Mouse (Mus musculus): ENCODE measurements around the gene Ppt2. TPM values are rescaled to one million over a fixed set of nuclear protein-coding genes. Genes with fewer than 3 reads are reported as not detected.

The Ppt2 gene
- polyA plus RNA-seq (2012; ENCODE audit: insufficient read depth, insufficient read length, missing spikeins), result 101 and 118 TPM in 2 replicates

DNA sequence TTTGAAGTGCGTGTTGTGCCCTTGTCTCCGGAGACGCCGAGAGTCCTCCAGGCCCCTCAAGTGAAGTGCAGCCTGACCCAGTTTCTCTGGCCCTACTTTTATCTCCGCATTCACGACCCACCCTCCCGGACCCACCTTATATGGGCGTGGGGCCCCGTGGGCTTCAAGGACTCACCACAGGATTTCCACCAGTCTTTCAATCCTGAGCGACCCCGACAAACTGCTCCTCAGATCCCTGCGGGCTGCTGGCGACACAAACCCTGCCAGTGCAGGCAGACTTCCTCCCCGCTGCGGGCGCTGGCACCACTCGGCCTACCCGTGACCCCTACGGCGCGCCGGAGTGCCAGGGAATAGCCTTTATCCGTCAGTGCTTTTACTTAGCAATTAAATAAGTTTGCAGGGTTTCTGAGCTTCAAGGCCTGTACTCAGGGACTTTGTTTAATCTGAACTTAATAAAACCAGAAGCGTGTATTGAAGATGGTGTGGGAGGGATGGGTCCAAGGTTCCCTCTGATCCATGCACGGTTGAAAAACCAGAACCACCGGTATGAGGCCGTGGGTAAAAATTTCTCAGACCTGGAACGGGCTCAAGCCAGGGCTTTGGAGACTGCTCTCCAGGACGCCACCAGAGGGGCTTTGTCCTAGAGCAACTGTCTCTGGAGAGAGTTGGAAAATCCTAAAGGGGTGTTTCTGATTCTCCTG is at the start of gene Ppt2:
TSS of gene Ppt2 (minus strand) at position 568 of the 701 bp plus-strand sequence.
- TF ChIP-seq CTCF (IDR thresholded peaks at IDR 0.05; ENCODE audit: low read depth, low read length) (no peak), POLR2A (IDR thresholded peaks at IDR 0.05; ENCODE audit: borderline replicate concordance, low read depth, low read length) (no peak)
- Histone ChIP-seq H3K27ac (ENCODE audit: insufficient read depth, low read depth, low read length) (peak within 1 kb of the TSS; percentile 96), H3K4me3 (ENCODE audit: insufficient read depth, low read length) (peak within 1 kb of the TSS; percentile 69), H3K4me1 (ENCODE audit: control insufficient read depth, insufficient read depth, low read length) (peaks cover 22% of the 10 kb centered on the region)

DNA sequence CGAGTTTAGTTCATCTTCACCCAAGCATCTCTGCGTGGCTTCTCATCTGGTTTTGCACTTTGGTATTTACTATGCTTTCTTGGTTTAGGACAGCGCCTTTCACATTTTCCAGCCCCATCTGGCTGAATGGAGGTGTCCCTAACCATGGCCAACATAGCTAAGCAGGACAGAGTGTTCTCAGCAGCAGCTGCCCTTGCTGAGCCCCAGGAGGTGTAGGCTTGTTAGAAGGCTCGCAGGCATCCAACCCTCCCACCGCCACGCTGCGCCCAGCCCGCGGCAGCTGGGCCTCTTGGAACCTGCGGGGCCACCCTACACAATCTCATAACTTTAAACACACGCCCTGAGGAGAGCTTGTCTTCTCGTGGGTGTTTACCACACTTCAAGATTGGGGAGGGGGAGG is 48.4 kb upstream of the Ppt2 start:
- no peak overlapping the region for H3K4me3 ChIP-seq (ENCODE audit: insufficient read depth, low read length)
- H3K27ac ChIP-seq (ENCODE audit: insufficient read depth, low read depth, low read length), result no peak overlapping the region
- H3K4me1 ChIP-seq (ENCODE audit: control insufficient read depth, insufficient read depth, low read length), result no peaks in the 10 kb centered on the region; the same call in 1 of the 2 replicates
- TF ChIP-seq POLR2A (IDR thresholded peaks at IDR 0.05; ENCODE audit: borderline replicate concordance, low read depth, low read length) (no peak), CTCF (IDR thresholded peaks at IDR 0.05; ENCODE audit: low read depth, low read length) (no peak)

GRCm38 (mm10) chr17:34676093-34676460 is 47.8 kb upstream of the Ppt2 start:
- Histone ChIP-seq H3K4me1 (ENCODE audit: control insufficient read depth, insufficient read depth, low read length) (no peaks in the 10 kb centered on the region; the same call in 1 of the 2 replicates), H3K4me3 (ENCODE audit: insufficient read depth, low read length) (no peak overlapping the region), H3K27ac (ENCODE audit: insufficient read depth, low read depth, low read length) (no peak overlapping the region)
- no peak for TF ChIP-seq CTCF (IDR thresholded peaks at IDR 0.05; ENCODE audit: low read depth, low read length)
- no peak for TF ChIP-seq POLR2A (IDR thresholded peaks at IDR 0.05; ENCODE audit: borderline replicate concordance, low read depth, low read length)

- H3K4me1 ChIP-seq (ENCODE audit: control insufficient read depth, insufficient read depth, low read length), result no peaks in the 10 kb centered on the region
- H3K4me3 ChIP-seq (ENCODE audit: insufficient read depth, low read length), result no peak overlapping the region
- TF ChIP-seq POLR2A (IDR thresholded peaks at IDR 0.05; ENCODE audit: borderline replicate concordance, low read depth, low read length), result no peak
- no peak for TF ChIP-seq CTCF (IDR thresholded peaks at IDR 0.05; ENCODE audit: low read depth, low read length)
- no peak overlapping the region for H3K27ac ChIP-seq (ENCODE audit: insufficient read depth, low read depth, low read length)
These were observed 47.1 kb upstream of the Ppt2 start for GRCm38 (mm10) chr17:34675205-34676092.

DNA sequence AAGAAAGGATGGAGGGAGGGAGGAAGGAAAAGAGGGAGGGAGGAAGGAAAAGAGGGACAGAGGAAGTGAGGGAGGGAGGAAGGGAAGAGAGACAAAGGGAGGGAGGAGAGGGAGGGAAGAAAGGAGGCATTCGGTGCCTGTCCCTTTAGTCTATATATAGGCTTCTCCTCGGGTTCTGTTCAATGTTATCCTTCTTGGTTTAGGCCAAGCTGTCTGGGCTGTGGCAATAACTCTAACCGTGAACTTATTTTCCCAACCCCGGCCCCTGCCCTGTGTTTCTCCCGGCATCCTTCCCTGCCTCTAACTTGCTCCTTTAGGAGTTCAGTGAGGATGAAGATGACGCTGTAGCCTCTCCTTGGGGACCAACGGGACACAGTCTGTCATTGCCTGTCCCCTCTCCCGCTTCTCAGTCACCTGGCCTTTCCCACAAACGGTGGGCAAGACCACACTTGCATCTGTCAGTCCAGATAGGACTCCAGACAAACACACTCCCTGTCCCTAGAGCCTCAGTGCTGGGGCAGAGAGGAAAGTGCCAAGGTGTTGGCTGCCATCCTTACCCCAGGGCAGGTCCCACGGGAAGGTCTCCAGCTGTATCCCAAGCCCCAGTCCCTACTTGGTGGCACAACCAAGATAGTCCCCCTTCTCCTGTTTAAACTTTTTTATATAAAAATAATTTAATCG is 46.4 kb upstream of the Ppt2 start:
- Histone ChIP-seq H3K4me1 (ENCODE audit: control insufficient read depth, insufficient read depth, low read length) (no peaks in the 10 kb centered on the region), H3K4me3 (ENCODE audit: insufficient read depth, low read length) (no peak overlapping the region), H3K27ac (ENCODE audit: insufficient read depth, low read depth, low read length) (no peak overlapping the region)
- TF ChIP-seq CTCF (IDR thresholded peaks at IDR 0.05; ENCODE audit: low read depth, low read length), result no peak
- no peak for TF ChIP-seq POLR2A (IDR thresholded peaks at IDR 0.05; ENCODE audit: borderline replicate concordance, low read depth, low read length)

- Histone ChIP-seq H3K4me1 (ENCODE audit: control insufficient read depth, insufficient read depth, low read length) (no peaks in the 10 kb centered on the region), H3K4me3 (ENCODE audit: insufficient read depth, low read length) (no peak overlapping the region), H3K27ac (ENCODE audit: insufficient read depth, low read depth, low read length) (no peak overlapping the region)
- TF ChIP-seq POLR2A (IDR thresholded peaks at IDR 0.05; ENCODE audit: borderline replicate concordance, low read depth, low read length) (no peak), CTCF (IDR thresholded peaks at IDR 0.05; ENCODE audit: low read depth, low read length) (no peak)
These were observed 44.8 kb upstream of the Ppt2 start for GRCm38 (mm10) chr17:34673139-34673538.

DNA sequence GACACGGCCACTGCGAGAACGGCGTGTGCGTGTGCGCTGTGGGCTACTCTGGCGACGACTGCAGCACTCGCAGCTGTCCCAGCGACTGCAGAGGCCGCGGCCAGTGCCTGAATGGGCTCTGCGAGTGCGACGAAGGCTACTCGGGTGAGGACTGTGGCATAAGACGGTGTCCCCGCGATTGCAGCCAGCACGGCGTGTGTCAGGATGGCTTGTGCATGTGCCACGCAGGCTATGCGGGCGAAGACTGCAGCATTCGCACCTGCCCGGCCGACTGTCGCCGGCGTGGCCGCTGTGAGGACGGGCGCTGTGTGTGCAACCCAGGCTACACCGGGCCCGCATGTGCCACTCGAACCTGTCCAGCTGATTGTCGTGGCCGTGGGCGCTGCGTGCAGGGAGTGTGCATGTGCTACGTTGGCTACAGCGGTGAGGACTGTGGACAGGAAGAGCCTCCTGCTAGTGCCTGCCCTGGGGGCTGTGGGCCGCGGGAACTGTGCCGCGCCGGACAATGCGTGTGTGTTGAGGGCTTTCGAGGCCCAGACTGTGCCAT is 44.0 kb upstream of the Ppt2 start:
- no peak overlapping the region for H3K27ac ChIP-seq (ENCODE audit: insufficient read depth, low read depth, low read length)
- TF ChIP-seq CTCF (IDR thresholded peaks at IDR 0.05; ENCODE audit: low read depth, low read length) (no peak), POLR2A (IDR thresholded peaks at IDR 0.05; ENCODE audit: borderline replicate concordance, low read depth, low read length) (no peak)
- no peak overlapping the region for H3K4me3 ChIP-seq (ENCODE audit: insufficient read depth, low read length)
- H3K4me1 ChIP-seq (ENCODE audit: control insufficient read depth, insufficient read depth, low read length), result no peaks in the 10 kb centered on the region

DNA sequence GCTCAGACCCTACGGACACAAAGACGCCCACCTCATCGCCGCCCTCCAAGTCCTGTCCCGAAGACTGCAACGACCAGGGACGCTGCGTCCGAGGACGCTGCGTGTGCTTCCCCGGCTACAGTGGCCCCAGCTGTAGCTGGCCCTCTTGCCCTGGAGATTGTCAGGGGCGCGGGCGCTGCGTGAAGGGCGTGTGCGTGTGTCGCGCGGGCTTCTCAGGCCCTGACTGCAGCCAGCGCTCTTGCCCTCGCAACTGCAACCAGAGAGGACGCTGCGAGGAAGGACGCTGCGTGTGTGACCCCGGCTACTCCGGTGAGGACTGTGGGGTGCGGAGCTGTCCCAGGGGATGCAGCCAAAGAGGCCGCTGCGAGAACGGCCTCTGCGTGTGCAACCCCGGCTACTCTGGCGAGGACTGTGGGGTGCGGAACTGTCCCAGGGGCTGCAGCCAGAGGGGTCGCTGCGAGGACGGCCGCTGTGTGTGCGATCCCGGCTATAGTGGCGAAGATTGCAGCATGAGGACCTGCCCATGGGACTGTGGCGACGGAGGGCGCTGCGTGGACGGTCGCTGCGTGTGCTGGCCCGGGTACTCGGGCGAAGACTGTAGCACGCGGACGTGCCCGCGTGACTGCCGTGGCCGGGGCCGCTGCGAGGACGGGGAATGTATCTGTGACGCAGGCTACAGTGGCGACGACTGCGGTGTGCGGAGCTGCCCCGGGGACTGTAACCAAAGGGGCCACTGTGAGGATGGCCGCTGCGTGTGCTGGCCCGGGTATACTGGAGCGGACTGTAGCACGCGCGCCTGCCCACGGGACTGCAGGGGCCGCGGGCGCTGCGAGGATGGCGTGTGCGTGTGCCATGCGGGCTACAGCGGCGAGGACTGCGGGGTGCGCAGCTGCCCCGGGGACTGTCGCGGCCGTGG is 43.1 kb upstream of the Ppt2 start:
- H3K4me1 ChIP-seq (ENCODE audit: control insufficient read depth, insufficient read depth, low read length), result no peaks in the 10 kb centered on the region
- no peak overlapping the region for H3K4me3 ChIP-seq (ENCODE audit: insufficient read depth, low read length)
- TF ChIP-seq POLR2A (IDR thresholded peaks at IDR 0.05; ENCODE audit: borderline replicate concordance, low read depth, low read length), result no peak
- H3K27ac ChIP-seq (ENCODE audit: insufficient read depth, low read depth, low read length), result no peak overlapping the region

- H3K4me1 ChIP-seq (ENCODE audit: control insufficient read depth, insufficient read depth, low read length), result no peaks in the 10 kb centered on the region
- no peak within 1 kb of the TSS for H3K27ac ChIP-seq (ENCODE audit: insufficient read depth, low read depth, low read length)
- H3K4me3 ChIP-seq (ENCODE audit: insufficient read depth, low read length), result no peak within 1 kb of the TSS
- TF ChIP-seq CTCF (IDR thresholded peaks at IDR 0.05; ENCODE audit: low read depth, low read length) (no peak), POLR2A (IDR thresholded peaks at IDR 0.05; ENCODE audit: borderline replicate concordance, low read depth, low read length) (no peak)
These were observed 41.9 kb upstream of the Ppt2 start, which contains the start of gene Tnxb for GRCm38 (mm10) chr17:34670235-34670634. TSS of gene Tnxb (plus strand) at chr17:34670535.

Measured in bone marrow macrophage, adult 2 months (primary cell).